Mouse (Mus musculus): ENCODE data around the gene Cracr2b.

The Cracr2b gene

DNA sequence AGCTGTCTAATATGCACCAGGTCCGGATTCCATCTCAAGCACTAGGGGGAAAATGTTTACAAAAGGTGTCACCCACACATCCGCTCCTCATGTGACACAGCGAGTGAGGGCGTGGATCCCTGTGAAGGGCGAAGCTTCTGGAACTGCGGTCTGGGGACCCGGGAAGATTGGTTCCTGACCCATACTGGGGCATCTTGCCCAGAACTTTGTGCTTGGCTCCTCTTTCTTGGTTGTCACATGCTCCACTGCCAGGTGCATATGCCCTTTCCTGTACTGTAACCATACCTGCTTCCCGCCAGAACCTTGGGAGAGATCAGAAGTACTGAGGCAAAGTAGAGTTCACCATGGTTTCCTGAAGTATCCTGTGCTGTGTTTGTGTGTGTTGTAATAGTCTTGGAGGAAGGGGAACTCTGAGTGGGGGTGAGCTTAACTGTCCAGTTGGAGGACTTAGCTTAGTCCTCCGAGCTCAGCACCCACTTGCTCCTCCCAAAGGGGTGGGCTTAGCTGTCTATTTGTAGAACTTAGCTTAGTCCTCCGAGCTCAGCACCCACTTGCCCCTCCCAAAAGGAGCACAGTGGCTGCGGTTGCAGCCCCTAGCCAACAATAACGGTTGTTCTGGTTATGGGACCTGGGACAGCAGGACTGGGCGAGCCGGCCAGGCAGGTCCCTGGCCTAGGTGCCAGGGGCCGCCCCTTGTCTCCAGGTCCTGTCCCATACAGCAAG, at the start of gene Cracr2b:
Gene Cracr2b (plus strand): TSS at position 704 of the 723 bp plus-strand sequence.
- DNase-seq (ENCODE audit: low spot score): no peak

DNA sequence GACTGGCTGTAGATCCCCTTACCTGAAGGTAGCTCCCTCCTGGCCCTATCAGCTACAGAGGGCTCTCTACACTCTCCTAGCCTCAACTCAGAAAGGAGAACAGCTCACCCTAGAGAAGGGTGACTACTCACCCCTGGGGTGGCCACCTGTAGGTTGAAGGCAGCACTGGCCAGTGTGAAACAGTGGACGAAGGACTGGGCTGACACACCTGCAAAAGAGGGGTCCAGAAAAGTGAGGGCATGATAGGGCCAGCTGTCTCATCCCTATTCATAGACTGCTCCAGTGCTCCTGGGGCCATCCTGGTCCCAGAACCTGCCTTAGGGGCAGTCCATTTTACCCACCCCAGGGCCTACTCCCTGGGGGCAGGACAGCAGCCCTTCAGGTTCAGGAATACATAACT, 49.2 kb upstream of the Cracr2b start:
- no peak for DNase-seq (ENCODE audit: low spot score)

DNA sequence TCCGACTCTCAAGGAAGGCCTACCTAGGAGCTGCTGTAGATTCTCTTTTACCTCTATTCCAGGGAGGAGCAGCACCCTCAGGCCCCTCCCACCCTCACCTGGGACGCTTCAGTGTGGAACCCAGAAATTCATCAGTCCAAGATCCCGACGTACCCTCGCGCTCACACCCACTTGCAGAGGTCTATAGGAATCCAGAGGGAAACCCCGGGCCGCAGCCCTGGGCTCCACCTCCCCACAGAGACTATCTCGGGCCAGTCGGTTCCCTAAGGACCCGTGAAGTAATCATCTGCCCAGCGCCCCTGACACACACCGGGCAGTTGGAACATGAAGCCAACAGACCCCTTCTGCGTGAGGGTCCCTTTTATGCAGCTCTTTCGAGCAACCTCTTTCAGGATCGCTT, 47.6 kb upstream of the Cracr2b start:
- DNase-seq (ENCODE audit: low spot score): no peak

DNA sequence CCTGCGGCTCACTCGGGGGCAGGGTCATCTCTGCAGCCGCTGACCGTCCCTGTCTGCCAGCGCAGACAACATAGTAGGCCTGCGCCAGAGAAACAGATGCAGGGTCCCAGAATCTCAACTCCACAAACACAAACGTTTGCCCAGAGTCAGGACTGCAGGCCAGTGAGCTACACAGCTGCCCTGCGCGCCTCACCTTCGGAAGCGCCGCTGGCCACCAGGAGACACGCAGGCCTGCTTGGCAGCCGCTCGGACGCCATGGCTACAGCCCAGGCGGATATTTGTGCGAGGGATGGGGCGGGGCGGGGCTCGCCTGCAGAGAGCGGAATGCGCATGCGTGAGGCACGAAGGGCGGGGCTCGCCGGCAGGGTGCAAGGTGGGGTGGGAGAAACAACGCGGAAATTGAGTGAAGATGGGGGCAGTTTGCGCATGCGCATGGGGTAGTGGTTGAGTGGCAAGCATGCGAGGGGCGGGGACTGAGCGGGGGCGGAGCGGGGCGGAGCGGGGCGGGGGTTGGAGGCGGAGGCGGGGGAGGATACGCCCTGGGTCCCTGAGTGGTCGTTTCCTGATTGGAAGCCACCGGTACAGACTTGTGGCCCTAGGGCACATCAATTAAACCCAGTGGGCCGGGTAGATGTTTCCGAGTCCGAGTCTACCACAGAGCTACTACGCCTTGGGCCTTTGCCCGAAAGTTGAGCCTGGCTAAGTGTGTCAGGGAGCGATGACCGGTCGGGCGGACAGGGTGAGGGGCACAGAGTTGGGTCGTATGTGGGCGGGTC, 46.9 kb upstream of the Cracr2b start, which contains the start of gene Gatd1:
Gene Gatd1 (minus strand): TSS at position 328 of the 776 bp plus-strand sequence.
- peak; percentile 99 for DNase-seq (ENCODE audit: low spot score)

DNA sequence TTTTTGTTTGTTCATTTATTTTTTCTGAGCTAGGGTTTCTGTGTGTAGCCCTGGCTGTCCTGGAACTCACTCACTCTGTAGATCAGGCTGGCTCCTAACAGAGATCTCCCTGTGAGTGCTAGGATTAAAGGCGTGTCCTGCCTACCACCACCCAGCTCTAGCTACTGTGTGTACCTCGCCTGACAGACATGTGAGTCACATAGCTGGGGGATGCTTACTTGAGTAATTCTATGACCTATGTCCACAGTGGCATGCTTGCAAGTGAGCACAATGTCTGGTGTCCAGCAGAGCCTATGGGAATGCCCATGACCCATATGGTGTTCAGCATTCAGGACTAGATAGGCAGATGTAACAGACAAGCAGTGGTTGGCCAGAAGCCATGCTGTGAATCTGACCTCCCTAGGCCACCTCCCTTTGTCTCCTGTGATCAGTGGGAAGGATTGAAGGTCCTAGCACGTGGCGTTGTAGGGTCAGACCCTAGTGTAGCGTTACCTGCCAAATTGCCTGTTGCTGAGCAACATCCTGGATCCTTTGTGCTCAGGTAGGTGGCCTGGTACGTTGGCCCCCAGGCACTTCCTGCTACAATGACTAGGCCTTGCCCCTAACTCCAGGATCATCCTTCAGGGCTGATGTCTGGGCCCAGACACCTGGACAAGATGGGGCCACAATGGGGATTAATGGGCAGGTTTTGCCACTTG, 44.6 kb upstream of the Cracr2b start:
- no peak for DNase-seq (ENCODE audit: low spot score)

DNA sequence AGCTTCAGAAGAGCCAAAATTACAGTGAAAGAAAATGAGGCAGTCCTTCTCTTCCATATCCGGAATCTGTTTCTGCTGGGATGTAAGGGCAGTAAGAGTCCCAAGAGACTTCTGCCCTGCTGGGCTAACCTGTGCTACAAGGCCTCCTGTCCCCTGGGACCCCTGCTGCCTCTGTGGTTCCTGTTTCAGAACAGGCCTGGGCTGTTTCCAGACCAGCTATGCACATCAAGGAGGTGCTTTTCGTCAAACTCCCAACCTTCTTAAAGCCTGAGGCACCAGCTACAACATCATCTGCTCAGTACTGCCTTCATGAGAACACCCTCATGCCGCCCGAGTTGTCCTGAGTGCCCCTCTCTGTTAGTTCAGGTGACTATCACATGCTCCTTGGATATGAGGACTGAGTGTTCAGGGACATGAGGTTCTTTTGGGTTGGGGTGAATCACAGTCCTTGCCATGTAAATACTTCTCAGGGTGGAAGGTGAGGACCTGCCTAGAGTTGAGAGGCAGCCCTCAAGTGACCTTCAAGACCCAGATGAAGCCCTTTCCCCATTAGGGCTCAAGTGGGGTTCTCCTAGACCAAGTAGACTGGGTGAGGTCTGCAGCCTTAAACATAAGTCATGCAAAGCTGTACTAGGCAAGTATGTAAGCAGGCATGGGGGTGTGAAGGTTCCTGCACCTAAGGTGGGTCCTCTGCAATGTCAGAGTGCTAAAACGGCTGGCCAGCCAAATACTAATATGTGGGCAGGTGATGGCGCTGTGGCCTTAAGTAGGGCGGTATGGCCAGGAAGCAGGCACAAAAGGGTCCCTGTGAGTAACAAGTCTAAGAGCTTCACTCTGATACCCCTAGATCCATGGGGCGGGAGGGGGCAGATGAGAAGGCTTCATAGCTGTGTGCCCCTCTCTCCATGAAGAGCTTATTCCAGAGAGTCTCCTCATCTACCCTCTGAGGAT, 42.9 kb upstream of the Cracr2b start:
- DNase-seq (ENCODE audit: low spot score): no peak

DNA sequence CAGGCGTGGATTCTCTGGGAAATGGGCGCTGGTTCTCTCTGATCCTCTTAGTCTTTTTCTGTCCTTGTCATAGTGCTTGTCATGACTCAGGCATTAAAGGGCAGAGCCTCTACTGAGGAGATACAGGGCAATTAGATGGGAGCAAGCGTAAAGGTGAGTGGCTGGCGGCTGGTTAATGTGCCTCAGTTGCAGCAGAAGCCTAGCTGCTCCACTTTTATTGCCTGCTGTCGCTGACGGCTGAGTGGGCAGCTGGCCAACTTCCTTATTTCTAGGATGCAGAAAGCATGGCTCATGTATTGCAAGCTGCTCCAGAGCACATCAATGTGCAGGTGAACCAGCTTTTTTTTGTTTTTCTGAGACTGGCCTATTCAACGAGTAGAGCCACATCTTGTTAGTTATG, 41.9 kb upstream of the Cracr2b start:
- no peak for DNase-seq (ENCODE audit: low spot score)

DNA sequence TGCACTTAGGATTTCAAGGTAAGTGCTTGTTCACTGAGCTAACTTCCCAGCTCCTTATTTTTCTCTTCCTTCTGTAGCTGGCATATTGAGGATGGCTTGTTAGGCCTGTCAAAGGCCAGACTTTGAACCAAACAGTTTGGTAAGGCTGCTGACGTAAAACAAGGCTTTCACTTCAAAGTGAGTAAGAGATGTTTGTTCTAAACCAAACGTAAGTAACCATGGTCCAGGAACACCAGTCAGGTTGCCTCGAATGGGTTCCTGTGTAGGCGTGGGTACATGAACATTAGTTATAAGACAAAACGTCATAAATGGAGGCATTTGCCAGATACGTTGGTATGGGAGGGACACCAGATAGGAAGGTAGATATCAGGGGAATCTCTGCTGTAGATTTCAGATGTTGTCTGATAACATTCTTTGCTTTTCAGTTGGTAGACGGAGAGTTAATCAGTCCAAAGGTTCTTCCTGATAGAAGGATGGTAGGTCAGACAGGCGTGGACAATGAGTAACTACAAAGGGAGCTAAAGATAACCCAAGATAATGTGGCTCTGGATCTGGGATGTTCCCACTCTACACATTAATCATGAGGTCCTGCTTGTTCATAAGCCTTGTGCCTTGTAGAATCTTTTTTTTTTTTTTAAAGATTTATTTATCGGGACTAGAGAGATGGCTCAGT, 40.7 kb upstream of the Cracr2b start:
- DNase-seq (ENCODE audit: low spot score): no peak

DNA sequence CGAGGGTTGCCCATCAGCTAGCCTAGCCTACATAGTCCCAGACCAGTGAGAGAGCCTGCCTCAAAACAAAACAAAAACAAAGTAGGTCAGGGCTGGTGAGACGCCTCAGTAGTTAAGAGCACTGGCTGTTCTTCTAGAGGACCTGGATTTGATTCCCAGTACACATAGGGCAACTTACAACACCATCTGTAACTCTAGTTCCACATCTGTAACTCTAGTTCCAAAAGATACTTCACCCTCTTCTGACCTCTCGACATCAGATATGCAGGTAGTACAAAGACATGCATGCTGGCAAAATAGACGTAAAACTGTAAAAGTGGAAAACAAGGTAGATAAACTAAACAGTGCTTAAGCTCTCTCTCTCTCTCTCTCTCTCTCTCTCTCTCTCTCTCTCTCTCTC, 37.1 kb upstream of the Cracr2b start:
- DNase-seq (ENCODE audit: low spot score): no peak

DNA sequence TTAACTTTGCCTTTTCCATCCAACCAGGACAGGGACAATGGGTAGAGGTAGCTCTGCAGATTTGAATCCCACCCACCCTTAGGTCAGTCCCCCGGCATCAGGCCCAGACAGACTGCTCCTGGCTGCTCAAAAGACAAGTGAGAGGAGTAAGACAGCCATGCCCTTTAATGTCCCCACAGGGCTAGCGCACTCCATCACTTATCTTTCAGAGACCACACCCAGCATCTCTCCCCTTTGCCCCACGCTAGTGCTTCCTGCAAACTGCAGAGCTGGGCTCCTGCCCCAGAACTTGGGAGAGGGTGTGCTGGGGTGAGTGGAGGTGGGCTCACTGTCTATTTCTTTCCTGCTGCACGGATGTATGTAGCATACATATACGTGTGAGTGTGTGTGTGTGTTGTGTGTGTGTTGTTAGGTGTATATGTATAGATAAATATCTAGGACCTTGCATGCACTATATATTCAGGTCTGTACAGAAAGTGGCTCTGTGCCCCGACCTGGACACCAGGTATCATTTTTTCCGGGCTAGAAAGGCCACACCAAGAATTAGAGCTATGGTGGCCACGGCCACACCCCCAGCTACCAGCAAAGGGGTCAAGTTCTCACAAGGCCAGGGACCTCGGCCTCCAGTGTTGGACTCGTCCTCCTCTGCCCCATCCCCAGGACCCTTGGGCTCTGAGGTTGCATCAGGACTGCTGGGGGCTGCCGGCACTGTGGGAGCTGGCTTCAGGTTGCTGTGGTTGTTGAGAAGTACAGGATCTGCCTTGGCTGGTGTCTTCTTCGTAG, 33.8 kb upstream of the Cracr2b start:
- no peak for DNase-seq (ENCODE audit: low spot score)

DNA sequence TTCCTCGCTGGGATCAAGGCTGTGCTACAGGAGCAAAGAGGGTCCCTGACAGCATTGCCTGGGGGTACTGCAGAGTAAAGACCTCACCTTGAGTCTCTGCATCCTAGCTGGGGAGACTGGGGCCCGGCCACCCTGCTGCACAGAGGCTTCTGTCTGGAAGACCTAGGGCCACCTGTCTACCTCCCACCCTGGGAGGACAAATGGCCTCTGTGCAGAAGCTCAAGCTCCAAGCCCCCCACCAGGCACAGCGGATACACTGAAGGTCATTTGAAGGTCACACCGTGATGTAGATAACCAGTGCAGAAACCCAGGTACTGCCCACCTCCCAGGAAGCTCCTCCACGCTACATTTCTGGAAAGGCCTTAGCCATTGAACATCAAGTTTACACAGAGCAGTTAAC, 32.2 kb upstream of the Cracr2b start:
- DNase-seq (ENCODE audit: low spot score): no peak

DNA sequence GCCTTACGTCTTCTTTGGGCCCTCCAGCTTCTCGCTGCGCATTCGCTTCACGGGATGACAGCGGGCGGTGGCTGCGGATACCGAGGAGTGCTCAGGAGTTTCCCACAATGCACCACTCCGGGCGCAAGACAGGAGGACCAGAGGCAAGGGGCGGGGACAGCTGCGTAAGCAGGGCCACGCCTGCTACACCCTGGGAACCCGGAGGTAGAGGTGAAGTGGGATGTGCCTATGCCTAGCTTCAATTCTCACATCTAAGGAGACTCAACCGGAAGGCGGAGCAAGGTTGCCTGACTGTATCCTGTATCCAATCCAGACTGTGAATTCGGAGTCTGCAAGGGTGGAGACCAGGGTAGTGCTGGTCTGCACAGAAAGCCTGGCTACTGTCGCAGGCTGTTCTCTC, 31.6 kb upstream of the Cracr2b start, which contains the start of gene Cend1:
Gene Cend1 (minus strand): TSS at position 182 of the 400 bp plus-strand sequence.
- DNase-seq (ENCODE audit: low spot score): peak; percentile 89

DNA sequence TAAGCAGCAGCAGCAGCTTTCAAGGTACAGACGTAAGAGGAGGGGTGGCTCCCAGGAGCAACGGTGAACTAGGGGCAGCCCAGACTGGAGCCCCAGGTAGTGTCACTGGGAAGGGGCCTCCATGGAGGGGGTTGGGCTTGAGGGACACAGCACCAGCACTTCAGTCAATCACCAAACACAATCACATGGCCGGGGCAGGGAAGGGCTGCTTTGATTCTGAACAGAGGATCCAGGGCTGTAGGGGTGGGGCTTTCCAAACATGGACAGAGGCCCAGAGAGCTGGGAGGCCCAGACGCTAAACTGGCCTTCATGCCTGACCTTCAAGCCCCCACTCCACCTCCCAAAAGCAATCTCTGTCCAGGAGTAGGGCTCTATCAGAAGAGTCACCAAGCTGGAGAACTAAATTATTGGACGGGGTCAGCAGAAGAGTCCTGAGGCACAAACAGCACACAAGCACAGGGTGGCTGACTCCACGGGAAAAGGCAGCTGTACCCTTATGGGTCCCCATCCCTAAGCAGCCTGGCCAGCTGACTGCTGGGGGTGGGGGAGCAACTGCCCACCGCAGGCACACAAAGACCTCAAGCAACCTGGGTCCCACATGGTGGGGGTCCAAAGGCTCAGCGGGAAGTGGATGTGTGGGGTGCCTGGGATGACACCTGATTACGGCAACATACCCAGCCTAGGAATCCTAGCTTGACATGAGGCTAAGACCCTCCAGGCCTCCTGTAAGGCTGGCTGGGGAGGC, 30.9 kb upstream of the Cracr2b start:
- DNase-seq (ENCODE audit: low spot score): no peak

DNA sequence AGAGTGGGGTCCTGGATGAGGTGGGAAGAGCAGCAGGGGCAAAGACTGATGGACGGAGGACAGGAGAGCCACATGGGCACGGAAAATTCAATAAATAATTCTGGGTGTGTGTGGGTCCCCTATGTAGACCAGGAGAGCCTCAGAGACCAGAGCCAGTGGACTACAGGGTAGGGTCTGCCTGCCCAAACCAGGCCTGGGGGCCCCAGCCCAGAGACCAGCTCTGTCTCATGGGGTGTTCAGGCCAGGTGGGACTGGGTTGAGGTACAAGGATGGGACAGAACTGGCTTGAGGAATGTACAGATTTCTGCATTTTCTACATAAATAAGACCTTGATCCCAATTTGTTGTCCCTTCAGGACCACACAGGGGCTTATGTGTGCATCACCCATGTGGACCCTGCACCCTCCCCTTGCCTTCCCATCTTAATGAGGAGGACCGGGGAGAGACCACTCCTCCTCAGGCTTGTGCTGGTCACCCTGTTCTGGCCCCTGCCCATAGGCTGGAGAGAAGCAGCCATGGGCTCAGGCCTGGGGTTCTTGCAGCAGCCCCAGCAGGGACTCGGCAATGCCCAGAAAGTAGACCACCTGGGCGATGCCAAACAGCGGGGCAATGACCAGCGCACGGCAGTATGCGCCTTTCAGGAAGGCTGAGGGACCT, 30.2 kb upstream of the Cracr2b start:
- no peak for DNase-seq (ENCODE audit: low spot score)

DNA sequence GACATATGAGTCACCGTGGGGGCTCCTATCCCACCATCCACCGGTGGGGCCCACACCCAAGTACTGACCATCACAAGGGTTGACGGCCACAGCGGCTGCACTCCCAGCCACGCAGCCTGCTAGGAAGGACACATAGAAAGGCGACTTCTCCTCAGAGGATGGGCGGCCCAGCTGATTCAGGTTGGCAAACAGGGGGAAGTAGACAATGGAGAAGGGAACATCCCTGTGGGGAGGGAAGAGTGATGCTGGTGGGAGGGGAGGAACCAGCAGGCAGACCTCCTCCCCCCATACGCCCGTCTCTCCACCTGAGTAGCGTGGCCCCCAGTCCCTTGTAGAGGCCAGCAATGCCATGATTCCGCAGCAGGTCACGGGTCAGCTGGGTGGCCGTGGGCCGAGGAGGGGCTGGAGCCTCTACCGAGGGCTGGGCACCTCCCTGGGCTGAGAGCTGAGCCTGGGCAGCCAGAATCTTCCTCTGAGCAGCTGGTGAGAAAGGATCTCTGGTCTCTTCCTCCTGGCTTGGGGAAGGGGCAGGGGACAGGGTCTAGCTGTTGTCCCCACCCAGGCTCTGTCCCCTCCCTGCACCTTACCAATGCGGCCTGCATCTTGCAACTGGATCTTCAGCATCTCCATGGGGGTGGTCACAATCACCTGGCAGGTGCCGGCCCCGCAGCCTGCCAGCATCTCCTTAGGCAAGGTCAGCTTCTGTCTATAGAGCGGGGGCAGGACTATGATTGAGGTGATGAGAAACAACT, 29.3 kb upstream of the Cracr2b start:
- DNase-seq (ENCODE audit: low spot score): no peak

DNA sequence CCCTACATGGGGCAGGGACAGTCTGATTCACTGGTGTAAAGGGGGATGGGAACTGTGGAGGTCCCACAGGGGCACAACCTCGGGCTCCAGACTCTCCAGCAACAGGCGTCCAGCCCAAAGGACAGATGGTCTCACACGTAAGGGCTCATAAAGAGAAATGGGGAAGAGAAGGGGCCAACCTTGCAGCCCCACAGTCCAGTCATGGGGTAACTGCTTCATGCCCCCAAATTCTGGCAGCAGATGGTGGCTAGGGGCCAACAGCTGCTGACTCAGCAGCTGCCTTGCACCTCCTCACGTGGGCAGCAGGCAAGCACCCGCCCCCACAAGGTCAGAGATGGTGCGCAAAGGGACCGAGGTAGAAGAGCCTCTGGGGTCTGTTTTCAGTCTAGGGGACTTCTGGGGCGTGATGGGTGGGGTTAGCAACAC, 28.7 kb upstream of the Cracr2b start:
- no peak for DNase-seq (ENCODE audit: low spot score)

DNA sequence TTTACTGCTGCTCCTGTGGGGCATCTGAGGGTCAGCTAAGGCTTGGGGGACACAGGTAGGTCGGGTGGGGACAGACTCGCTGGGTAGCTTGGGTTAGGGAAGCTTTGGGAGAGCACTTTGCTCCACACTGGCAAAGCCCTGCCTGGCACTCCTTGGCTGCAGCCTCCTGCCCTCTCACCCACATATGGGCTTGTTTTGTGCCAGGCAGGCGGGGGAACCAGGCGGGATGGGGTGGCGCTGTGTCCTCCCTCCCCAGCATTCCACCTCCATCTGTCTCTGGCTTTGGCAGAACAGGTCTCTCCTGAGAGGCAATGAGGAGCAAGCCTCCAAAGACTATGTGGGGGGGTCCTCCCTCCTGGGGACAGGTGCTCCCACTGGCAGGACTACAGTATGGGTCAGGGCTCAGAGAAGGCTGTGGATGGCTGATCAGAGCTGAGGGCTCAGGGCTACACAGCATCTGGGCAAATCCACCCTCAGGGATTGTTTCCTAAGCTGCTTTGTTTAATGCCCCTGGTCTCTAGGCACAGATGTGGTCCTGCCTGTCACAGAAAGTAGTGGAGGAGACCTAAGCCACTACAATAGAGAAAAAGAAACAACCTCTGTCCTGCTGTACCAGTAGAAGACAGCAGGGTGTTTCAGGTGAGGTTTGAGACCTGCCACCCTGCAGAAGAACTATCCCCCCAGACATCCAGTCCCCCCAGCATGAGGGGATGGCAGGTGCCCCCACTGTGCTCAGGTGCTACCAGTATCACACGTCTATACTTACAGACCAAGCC, 28.0 kb upstream of the Cracr2b start:
- no peak for DNase-seq (ENCODE audit: low spot score)
